Mouse (Mus musculus): ENCODE data around the gene Zdhhc19. TPM values are rescaled to one million over a fixed set of nuclear protein-coding genes. Genes with fewer than 3 reads are reported as not detected.

Zdhhc19 gene
- total and polyA plus RNA-seq, 3 experiments = not detected

DNA sequence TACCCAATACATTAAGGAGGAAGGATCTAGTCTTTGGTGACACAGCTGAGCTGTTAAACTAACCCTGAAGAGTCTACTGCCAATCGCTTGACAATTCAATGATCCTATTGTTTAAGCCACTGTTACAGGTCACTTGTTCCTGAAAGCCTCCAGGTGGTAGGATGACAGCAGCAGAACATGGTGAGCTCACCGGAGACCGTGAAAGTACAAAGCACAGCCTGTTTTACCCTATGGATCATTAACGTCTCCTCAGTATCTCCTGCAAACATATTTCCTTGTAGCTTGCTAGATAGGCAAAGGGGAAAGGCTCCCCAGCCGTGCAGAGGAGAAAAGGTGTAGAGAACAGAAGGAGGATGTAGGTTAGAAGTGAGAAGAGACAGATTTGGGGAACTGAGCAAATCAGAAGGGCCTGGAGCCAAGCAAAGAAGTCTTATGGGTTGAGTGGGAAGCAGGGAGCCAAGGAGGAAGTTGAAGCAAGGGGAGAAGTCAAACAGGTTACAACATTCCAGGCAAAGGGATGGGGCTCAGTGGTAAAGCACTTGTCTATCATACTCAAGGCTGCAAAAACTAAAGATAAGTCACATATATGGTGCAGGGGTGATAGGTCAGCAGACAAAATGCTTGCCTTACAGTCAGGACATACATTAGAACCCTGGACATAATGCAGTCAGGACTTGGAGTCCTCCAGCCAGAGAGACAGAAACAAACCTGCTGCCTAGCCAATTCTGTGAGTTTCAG, 67.2 kb downstream of the Zdhhc19 start:
- DNase-seq = no peak
- Histone ChIP-seq H3K4me3 (no peak overlapping the region), H3K27me3 (ENCODE audit: control insufficient read depth, insufficient read depth, low read length) (no peaks in the 10 kb centered on the region), H3K79me2 (replicated peaks; ENCODE audit: control insufficient read depth, insufficient read depth, low read length) (no peaks in the 10 kb centered on the region), H3K27ac (no peak overlapping the region), H3K4me1 (ENCODE audit: control insufficient read depth, insufficient read depth, low read length) (no peaks in the 10 kb centered on the region), H3K9ac (ENCODE audit: low read depth, low read length) (no peak overlapping the region), H3K36me3 (ENCODE audit: control insufficient read depth, insufficient read depth, low read length) (no peaks in the 10 kb centered on the region)
- intact Hi-C loops (cut with DNase I) = no loop called here
- no peak for TF ChIP-seq EP300 (IDR thresholded peaks at IDR 0.05; ENCODE audit: insufficient read depth, low read depth, low read length)
- no peak for TF ChIP-seq POLR2A (IDR thresholded peaks at IDR 0.05; ENCODE audit: insufficient read depth, low read depth, low read length)
- no peak for TF ChIP-seq CTCF (IDR thresholded peaks at IDR 0.05)
- WGBS = 79% methylated on average over 5 of the region's 5 CpGs

DNA sequence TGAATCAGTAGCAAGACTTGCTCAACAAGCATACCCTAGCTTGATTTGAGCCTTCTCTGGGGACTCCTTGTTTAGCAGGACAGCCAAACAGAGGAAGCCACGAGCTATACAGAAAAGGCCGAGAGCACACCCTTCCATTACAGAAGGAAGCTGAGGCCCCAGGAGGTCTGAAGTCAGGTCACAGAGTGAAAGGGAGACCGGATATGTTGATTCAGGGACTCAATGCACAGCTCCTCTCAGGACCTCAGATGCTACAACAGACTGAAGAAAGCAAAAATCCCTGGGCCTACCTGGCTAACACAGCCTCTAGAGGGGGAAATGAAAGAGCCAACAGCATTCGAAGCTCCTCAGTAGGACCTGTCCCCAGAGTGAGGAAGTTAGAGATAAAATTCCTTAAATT, 71.2 kb downstream of the Zdhhc19 start:
- no peak for TF ChIP-seq POLR2A (IDR thresholded peaks at IDR 0.05; ENCODE audit: insufficient read depth, low read depth, low read length)
- no peak for TF ChIP-seq CTCF (IDR thresholded peaks at IDR 0.05)
- TF ChIP-seq EP300 (IDR thresholded peaks at IDR 0.05; ENCODE audit: insufficient read depth, low read depth, low read length) = no peak
- Histone ChIP-seq H3K27ac (no peak overlapping the region), H3K36me3 (ENCODE audit: control insufficient read depth, insufficient read depth, low read length) (no peaks in the 10 kb centered on the region), H3K9ac (ENCODE audit: low read depth, low read length) (no peak overlapping the region), H3K4me3 (no peak overlapping the region), H3K27me3 (ENCODE audit: control insufficient read depth, insufficient read depth, low read length) (no peaks in the 10 kb centered on the region), H3K4me1 (ENCODE audit: control insufficient read depth, insufficient read depth, low read length) (no peaks in the 10 kb centered on the region), H3K79me2 (replicated peaks; ENCODE audit: control insufficient read depth, insufficient read depth, low read length) (no peaks in the 10 kb centered on the region)
- WGBS = 33% methylated on average over 4 of the region's 4 CpGs
- no peak for DNase-seq
- intact Hi-C loops (cut with DNase I) = no loop called here

DNA sequence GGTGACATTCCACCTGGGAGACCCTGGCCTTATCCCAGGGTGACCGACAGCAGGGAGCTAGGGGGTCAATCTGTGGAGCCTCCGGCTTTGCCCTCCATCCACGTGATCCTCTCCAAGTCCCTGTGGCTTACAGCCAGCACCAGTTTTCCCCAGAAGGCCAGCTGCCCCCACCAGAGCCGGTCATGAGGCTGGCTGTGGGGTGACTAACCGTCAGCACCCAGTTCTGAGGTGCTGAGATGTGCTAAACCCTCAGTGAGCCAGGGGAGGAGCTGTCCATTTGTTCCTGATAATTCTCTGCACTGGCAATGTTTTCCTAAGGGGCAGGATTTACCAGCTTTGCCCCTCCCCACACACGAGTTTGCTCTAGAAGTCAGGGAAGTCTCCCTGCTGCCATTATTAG, 72.3 kb downstream of the Zdhhc19 start:
- H3K79me2 ChIP-seq (replicated peaks; ENCODE audit: control insufficient read depth, insufficient read depth, low read length) = no peaks in the 10 kb centered on the region
- H3K36me3 ChIP-seq (ENCODE audit: control insufficient read depth, insufficient read depth, low read length) = no peaks in the 10 kb centered on the region
- no peak overlapping the region for H3K9ac ChIP-seq (ENCODE audit: low read depth, low read length)
- H3K4me1 ChIP-seq (ENCODE audit: control insufficient read depth, insufficient read depth, low read length) = no peaks in the 10 kb centered on the region
- no peak overlapping the region for H3K27ac ChIP-seq
- no peak overlapping the region for H3K4me3 ChIP-seq
- 41% methylated on average over 6 of the region's 6 CpGs for WGBS
- no peaks in the 10 kb centered on the region for H3K27me3 ChIP-seq (ENCODE audit: control insufficient read depth, insufficient read depth, low read length)
- TF ChIP-seq POLR2A (IDR thresholded peaks at IDR 0.05; ENCODE audit: insufficient read depth, low read depth, low read length) (no peak), EP300 (IDR thresholded peaks at IDR 0.05; ENCODE audit: insufficient read depth, low read depth, low read length) (no peak), CTCF (IDR thresholded peaks at IDR 0.05) (no peak)
- DNase-seq = no peak
- intact Hi-C loops (cut with DNase I) = no loop called here

DNA sequence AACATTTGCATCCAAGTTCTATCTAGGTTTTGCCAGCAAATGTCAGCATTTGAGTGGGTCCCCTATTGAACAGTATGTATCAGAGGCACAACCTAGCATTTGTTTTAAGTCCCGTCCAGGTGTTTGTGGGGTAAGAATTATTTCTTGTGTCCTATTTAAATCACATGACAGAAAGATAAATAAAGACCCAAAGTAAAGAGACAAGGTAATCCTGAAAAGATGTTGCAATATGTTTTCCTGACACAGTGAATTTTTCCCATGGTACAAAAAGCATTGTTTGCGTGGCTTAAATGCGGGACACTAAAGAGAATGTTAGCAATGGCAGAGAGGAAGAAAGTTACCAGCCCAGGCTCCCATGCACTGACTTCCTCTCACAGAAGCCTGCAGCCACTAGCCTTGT, 74.0 kb downstream of the Zdhhc19 start:
- TF ChIP-seq CTCF (IDR thresholded peaks at IDR 0.05) = no peak
- TF ChIP-seq EP300 (IDR thresholded peaks at IDR 0.05; ENCODE audit: insufficient read depth, low read depth, low read length) = no peak
- TF ChIP-seq POLR2A (IDR thresholded peaks at IDR 0.05; ENCODE audit: insufficient read depth, low read depth, low read length) = no peak
- Histone ChIP-seq H3K27me3 (ENCODE audit: control insufficient read depth, insufficient read depth, low read length) (no peaks in the 10 kb centered on the region), H3K36me3 (ENCODE audit: control insufficient read depth, insufficient read depth, low read length) (no peaks in the 10 kb centered on the region), H3K9ac (ENCODE audit: low read depth, low read length) (no peak overlapping the region), H3K27ac (no peak overlapping the region), H3K4me3 (no peak overlapping the region), H3K79me2 (replicated peaks; ENCODE audit: control insufficient read depth, insufficient read depth, low read length) (no peaks in the 10 kb centered on the region), H3K4me1 (ENCODE audit: control insufficient read depth, insufficient read depth, low read length) (no peaks in the 10 kb centered on the region)
- whole genome bisulfite sequencing = 80% methylated on average over 3 of the region's 3 CpGs
- intact Hi-C loops (cut with DNase I) = no loop called here
- DNase-seq = no peak

DNA sequence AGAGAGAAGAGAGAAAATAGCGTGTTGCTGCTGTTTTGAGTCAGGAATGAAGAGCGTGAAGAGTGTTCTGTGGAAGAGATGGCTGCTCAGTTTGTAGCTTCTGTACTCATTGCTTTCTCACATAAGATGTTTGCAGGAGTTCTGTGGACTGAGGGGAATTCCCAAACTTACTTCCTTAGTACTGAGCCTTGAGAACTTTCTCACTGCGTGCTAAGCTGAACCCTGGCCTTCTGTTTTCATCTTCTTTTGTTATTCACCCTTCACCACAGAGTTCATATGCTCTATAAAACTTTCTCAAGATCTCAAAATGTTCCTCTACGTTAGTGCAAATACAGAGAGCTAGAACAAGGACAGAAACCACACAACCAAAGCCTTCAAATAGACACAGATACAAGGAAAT, 76.5 kb downstream of the Zdhhc19 start:
- intact Hi-C loops (cut with DNase I) = no loop called here
- TF ChIP-seq CTCF (IDR thresholded peaks at IDR 0.05) = no peak
- no peak for TF ChIP-seq EP300 (IDR thresholded peaks at IDR 0.05; ENCODE audit: insufficient read depth, low read depth, low read length)
- no peak for TF ChIP-seq POLR2A (IDR thresholded peaks at IDR 0.05; ENCODE audit: insufficient read depth, low read depth, low read length)
- Histone ChIP-seq H3K9ac (ENCODE audit: low read depth, low read length) (no peak overlapping the region), H3K79me2 (replicated peaks; ENCODE audit: control insufficient read depth, insufficient read depth, low read length) (no peaks in the 10 kb centered on the region), H3K36me3 (ENCODE audit: control insufficient read depth, insufficient read depth, low read length) (no peaks in the 10 kb centered on the region), H3K27ac (no peak overlapping the region), H3K27me3 (ENCODE audit: control insufficient read depth, insufficient read depth, low read length) (no peaks in the 10 kb centered on the region), H3K4me3 (no peak overlapping the region), H3K4me1 (ENCODE audit: control insufficient read depth, insufficient read depth, low read length) (no peaks in the 10 kb centered on the region)
- DNase-seq = no peak
- WGBS = 79% methylated on average over 4 of the region's 4 CpGs

DNA sequence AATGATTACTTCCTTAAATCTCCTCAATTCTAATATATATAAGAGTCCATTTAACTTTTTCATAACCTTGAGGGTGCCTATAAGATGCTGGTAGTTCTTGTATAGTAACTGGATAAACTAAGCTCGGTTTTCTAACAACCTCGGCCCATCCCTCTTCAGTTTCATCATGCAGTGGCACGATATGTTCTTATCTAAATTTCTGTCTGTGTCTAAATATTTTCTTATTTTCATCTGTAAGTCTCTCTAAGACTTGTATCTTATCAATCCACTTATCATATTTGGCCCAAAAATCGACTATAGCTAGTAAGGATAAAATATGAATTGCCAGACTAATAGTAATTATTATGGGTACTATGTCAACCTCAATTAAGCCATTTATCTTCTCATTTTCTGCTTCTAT, 90.4 kb downstream of the Zdhhc19 start:
- H3K27me3 ChIP-seq (ENCODE audit: control insufficient read depth, insufficient read depth, low read length) = no peaks in the 10 kb centered on the region
- H3K4me3 ChIP-seq = no peak overlapping the region
- WGBS = 75% methylated on average over 4 of the region's 4 CpGs
- TF ChIP-seq POLR2A (IDR thresholded peaks at IDR 0.05; ENCODE audit: insufficient read depth, low read depth, low read length) (no peak), CTCF (IDR thresholded peaks at IDR 0.05) (no peak), EP300 (IDR thresholded peaks at IDR 0.05; ENCODE audit: insufficient read depth, low read depth, low read length) (no peak)
- H3K9ac ChIP-seq (ENCODE audit: low read depth, low read length) = no peak overlapping the region
- no peaks in the 10 kb centered on the region for H3K4me1 ChIP-seq (ENCODE audit: control insufficient read depth, insufficient read depth, low read length)
- DNase-seq = no peak
- H3K36me3 ChIP-seq (ENCODE audit: control insufficient read depth, insufficient read depth, low read length) = no peaks in the 10 kb centered on the region
- no peak overlapping the region for H3K27ac ChIP-seq
- intact Hi-C loops (cut with DNase I) = no loop called here
- no peaks in the 10 kb centered on the region for H3K79me2 ChIP-seq (replicated peaks; ENCODE audit: control insufficient read depth, insufficient read depth, low read length)
